22 mouse cellular contexts compared by ENCODE assay signal in the genomic region with DNA sequence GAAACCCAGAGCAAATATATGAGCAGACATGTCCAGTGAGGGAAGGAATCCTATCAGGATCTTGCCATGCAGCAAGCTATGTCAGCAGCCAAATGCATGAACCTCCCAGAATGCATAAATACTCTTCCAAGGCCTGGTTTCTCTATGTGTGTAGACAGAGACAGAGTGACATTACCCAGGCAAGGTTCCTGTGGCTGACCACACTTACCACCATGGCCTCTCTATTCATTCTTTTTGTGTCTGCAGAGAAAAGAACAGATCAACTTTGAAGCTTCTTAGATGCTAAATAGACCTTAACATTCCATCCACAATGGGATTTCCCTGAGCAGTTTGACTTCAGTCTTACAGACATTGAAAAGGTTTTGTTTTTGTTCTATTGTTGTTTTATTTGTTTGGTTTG. TPM values are rescaled to one million over a fixed set of nuclear protein-coding genes. Genes with fewer than 3 reads are reported as not detected.
"Had no signal": no experiment of that assay in that cellular context is flagged by ENCODE, and none has a peak within 500 bp of the region (broad histone marks: within the 10 kb centered on the region; RNA-seq: fewer than 3 reads in every experiment).

No protein-coding gene starts in this region.

- H3K4me3 ChIP-seq: midbrain, embryonic 10.5 days; midbrain, embryonic 13.5 days; myocyte; neural tube, embryonic 12.5 days had no signal

- DNase-seq: lung, adult 18-20 months; lung, embryonic 14.5 days; lung, postnatal 4 days; retina, postnatal 1 day; right cerebral cortex, adult 18-20 months; right cerebral cortex, postnatal 25 days; right cerebral cortex, postnatal 4 days; spleen, adult 18-20 months; thymus, adult 18-20 months; thymus, postnatal 14 days; thymus, postnatal 36 days had no signal

- H3K9me3 ChIP-seq: midbrain, embryonic 10.5 days; neural tube, embryonic 12.5 days had no signal

- ATAC-seq: midbrain, embryonic 13.5 days; midbrain, embryonic 16.5 days had no signal

- H3K4me2 ChIP-seq: lung, embryonic 14.5 days; midbrain, embryonic 13.5 days; neural tube, embryonic 12.5 days had no signal

- H3K36me3 ChIP-seq: midbrain, embryonic 10.5 days; midbrain, embryonic 13.5 days; neural tube, embryonic 12.5 days had no signal

- H3K9ac ChIP-seq: liver, embryonic 14.5 days; lung, embryonic 14.5 days; midbrain, embryonic 13.5 days; neural tube, embryonic 12.5 days had no signal

- H3K27ac ChIP-seq: liver, embryonic 14.5 days; midbrain, embryonic 10.5 days; midbrain, embryonic 13.5 days; neural tube, embryonic 12.5 days had no signal

RNA-seq across cellular contexts. Expression of gene Cdhr3, which starts 54.0 kb away (rescaled TPM):
- total RNA-seq: megakaryocyte, adult 5-6 weeks; megakaryocyte-erythroid progenitor cell, adult 5-6 weeks; neutrophil, adult 5-6 weeks had no signal
- polyA plus RNA-seq: liver, embryonic 14.5 days; liver, embryonic 16.5 days; lung, embryonic 14.5 days; midbrain, embryonic 10.5 days; midbrain, embryonic 13.5 days; small intestine, adult 2 months had no signal
